Mouse (Mus musculus): ENCODE measurements around the gene Lamc1. TPM values are rescaled to one million over a fixed set of nuclear protein-coding genes. Genes with fewer than 3 reads are reported as not detected.
A peak's percentile ranks its signal among the peaks of the same experiment; 100 is the strongest.
"Not testable (repeated sequence)": the region's sequence is repeated elsewhere in the genome, so short reads cannot be mapped to it uniquely, and the experiment has no call there.

Gene Lamc1
- polyA plus RNA-seq, 1 experiment from 2014 or later, result 93.8 TPM

DNA sequence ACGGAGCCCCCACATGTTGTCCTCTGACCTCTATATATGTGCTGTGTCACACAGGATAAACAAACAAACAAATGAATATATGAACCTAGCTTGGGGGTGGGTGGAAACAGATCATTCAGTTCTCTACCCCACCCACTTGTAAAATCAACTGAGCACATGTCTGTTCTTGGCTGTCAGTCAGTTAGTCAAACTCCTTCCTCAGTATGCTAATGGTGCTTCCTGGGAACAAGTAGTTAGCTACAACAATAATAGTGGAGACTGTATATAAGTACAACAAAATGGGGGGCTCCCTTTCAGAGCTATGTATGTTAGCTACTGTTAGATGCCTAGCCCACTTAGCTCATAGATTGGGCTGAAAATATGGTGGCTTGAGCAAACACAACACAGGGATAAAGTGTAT, 24.6 kb upstream of the Lamc1 start:
- TF ChIP-seq CTCF (IDR thresholded peaks at IDR 0.05), result no peak
- no peak for ATAC-seq
- in situ Hi-C loops (cut with MboI; ENCODE audit: low pct_unique_long_range_greater_than_20kb), result no loop called here
- DNase-seq (ENCODE audit: low read depth, low spot score), result no peak
- ChIA-PET CTCF (interaction anchor here (1.7 to 1.8 kb wide), 2 partner anchors 8 to 9 kb away, joined by 4 to 5 read pairs; no protein-coding TSS in a partner anchor), POLR2A (interaction anchor here (0.6 kb wide), 1 partner anchor 901 kb away, joined by 3 read pairs; no protein-coding TSS in a partner anchor)
- H3K27me3 ChIP-seq, result no peaks in the 10 kb centered on the region

DNA sequence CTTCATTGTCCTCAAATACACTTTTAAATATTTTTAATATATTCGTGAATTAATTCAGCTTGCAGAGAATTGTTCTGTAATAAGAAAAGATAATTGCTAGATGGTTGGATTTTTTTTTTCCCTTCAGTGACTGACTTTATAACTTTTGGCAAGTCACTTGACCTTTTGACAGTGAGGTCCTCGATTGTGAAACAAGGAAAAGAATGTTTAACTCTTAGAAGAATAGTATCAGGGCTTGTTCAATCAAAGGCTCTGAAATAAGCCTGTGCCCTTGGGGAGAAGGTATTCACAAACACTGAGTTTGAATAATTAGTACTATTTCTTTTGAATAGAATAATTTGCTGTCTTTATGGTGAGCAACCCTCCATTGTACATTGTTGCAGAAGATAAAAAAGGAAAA, 21.9 kb upstream of the Lamc1 start:
- no peak for TF ChIP-seq CTCF (IDR thresholded peaks at IDR 0.05)
- ChIA-PET CTCF (no interaction called here), POLR2A (no interaction called here)
- ATAC-seq (no peak), DNase-seq (ENCODE audit: low read depth, low spot score) (no peak)
- H3K27me3 ChIP-seq, result no peaks in the 10 kb centered on the region
- in situ Hi-C loops (cut with MboI; ENCODE audit: low pct_unique_long_range_greater_than_20kb), result no loop called here

DNA sequence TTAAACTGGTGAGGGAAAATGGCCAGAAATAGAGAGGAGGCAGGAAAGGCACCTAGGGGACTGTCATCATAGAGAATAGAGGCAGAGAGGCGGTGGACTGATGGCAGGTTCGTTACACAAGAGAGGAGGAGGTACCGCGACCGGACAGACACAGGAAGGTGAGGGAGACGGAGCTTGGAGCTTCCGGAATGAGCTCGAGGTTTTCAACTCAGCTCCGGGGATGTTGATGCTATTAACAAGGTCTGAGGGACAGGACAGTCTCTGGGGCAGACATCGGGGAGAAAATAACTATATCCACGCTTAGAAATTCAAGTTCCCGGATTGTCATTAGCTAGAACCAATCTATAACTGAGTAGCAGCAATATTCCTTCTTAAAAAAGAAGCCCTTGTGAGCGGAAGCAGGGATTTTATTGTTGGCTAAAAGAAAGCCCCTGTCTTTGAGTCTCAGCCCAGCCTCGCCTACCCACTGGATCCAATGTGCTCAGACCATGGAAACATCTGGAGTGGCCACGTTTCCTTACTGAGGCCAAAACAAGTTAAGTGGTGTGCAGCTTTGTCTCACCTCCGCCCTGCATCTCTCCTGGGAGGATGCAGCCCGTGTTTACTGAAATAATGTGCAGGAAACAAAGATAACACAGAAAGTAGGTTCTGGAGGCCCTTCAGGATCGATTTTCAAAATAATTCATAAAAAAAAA, 21.3 kb upstream of the Lamc1 start:
- POLR2A ChIA-PET, result no interaction called here
- in situ Hi-C loops (cut with MboI; ENCODE audit: low pct_unique_long_range_greater_than_20kb), result no loop called here
- ATAC-seq (no peak), DNase-seq (ENCODE audit: low read depth, low spot score) (no peak)
- no peaks in the 10 kb centered on the region for H3K27me3 ChIP-seq
- CTCF ChIA-PET, result no interaction called here
- TF ChIP-seq CTCF (IDR thresholded peaks at IDR 0.05), result no peak

DNA sequence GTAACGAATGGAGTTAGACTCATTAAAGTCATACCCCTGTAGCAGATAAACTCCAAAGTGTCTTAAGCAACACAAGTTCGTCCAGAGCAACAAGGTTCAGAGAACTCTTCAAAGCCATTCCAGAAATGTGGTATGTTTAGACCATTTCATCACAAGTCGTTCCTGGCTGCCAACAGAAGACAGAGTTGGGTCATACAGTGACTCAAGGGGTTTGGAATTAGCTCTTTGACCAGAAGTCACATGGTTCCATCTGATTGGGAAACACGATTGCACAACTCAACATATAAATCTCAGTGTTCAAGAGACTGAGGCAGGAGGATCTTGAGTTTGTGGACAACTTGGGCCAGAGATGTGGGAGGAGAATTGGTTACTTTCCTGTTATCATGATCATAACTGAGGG, 18.4 kb upstream of the Lamc1 start:
- TF ChIP-seq CTCF (IDR thresholded peaks at IDR 0.05), result no peak
- DNase-seq (ENCODE audit: low read depth, low spot score), result no peak
- CTCF ChIA-PET, result interaction anchor here (0.7 to 1.1 kb wide), 3 partner anchors 9 to 28 kb away, joined by 3 to 4 read pairs (median 3); no protein-coding TSS in a partner anchor
- POLR2A ChIA-PET, result no interaction called here
- no peaks in the 10 kb centered on the region for H3K27me3 ChIP-seq
- in situ Hi-C loops (cut with MboI; ENCODE audit: low pct_unique_long_range_greater_than_20kb), result no loop called here
- no peak for ATAC-seq

DNA sequence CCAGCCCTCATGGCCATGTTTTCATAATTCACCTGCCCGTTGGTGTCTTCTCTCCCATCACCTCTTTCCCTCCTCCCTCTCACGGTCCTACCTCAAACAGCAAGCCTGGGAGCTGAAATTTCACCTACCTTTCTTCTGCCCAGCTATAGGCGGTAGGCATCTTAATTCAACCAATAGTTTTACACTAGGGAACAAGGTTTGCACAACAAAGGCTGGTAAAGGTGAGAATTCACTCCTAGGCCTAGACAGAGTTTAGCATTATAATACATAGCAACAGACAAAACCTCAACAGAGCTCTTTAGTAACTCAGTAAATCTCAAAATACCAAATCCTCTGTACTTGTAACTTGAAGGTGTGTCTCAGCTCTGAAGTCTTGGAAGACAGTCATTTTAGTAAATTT, 15.1 kb upstream of the Lamc1 start:
- no peaks in the 10 kb centered on the region for H3K27me3 ChIP-seq
- TF ChIP-seq CTCF (IDR thresholded peaks at IDR 0.05), result no peak
- in situ Hi-C loops (cut with MboI; ENCODE audit: low pct_unique_long_range_greater_than_20kb), result no loop called here
- POLR2A ChIA-PET, result interaction anchor here (0.6 kb wide), 1 partner anchor 68 kb away, joined by 4 read pairs; no protein-coding TSS in a partner anchor
- ATAC-seq (no peak), DNase-seq (ENCODE audit: low read depth, low spot score) (no peak)
- CTCF ChIA-PET, result no interaction called here

DNA sequence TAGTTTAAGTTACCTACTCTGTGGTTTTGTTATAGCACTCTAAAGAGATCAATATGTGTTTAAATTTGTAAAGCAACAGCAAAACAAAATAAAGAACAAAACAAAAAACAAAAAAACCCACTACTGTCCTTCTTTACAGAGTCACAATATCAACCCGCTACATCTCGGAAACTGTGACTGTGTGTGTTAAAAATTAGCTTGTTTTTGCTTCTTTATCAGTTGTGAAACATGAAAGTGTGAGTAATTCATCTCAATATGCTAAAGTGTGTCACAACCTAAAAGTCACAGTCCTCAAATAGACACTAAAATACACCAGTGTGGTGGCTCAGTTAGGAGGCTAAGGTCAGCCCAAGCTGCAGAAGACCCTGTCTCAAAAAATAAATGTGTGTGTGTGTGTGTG, 14.5 kb upstream of the Lamc1 start:
- CTCF ChIA-PET, result interaction anchor here (0.7 to 0.8 kb wide), 2 partner anchors 31 to 312 kb away, joined by 3 read pairs; no protein-coding TSS in a partner anchor
- ATAC-seq, result no peak
- H3K27me3 ChIP-seq, result no peaks in the 10 kb centered on the region
- POLR2A ChIA-PET, result interaction anchor here (0.6 kb wide), 1 partner anchor 69 kb away, joined by 4 read pairs; no protein-coding TSS in a partner anchor
- in situ Hi-C loops (cut with MboI; ENCODE audit: low pct_unique_long_range_greater_than_20kb), result no loop called here
- DNase-seq (ENCODE audit: low read depth, low spot score), result no peak
- no peak for TF ChIP-seq CTCF (IDR thresholded peaks at IDR 0.05)

DNA sequence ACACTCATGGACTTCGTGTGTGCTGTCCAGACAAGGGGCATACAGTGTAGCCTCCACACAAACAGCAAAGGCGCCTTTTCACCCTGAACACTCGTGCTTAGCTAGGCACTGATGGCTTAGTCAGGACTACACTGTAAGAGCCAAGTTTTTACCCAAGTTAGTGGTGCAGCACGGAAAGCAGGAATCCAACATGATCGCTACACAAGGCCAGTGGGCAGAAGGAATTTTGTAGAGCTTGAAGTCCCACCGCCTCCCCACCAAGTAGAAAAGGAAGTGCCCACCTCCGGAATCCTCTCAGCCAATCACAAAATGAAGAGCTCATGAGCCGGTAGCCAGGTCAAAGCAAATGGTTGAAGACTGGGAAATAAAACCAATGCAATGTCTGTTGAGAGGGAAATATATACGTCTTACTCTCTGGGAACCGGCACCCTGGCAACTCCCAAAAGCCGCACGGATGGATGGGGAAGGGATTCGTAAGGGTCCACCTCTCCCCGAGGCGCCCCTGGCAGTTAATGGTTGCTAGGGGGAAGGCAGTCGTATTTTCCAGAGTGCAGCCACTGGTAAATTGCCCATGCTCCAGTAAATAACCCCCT, 13.2 kb upstream of the Lamc1 start:
- DNase-seq (ENCODE audit: low read depth, low spot score), result no peak
- ChIA-PET CTCF (no interaction called here), POLR2A (no interaction called here)
- ATAC-seq, result no peak
- no peak for TF ChIP-seq CTCF (IDR thresholded peaks at IDR 0.05)
- H3K27me3 ChIP-seq, result no peaks in the 10 kb centered on the region
- in situ Hi-C loops (cut with MboI; ENCODE audit: low pct_unique_long_range_greater_than_20kb), result no loop called here

DNA sequence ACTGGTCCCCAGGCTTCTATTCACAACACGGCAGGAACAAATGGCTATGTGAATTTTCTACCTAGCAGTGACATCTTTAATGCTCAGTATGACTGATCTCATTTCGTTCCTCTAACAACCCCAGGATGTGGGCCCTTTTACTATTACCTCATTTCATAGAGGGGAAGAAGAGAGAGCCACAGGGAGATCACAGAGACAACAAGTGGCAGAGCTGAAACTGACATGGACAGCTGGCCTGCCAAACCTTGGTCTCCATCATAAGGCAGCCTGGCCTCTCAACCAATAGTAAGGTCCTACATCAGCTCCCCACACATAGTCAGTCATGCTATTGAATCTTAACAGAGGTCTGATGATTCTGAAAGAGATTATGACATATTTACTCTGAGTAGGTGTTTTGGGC, 12.4 kb upstream of the Lamc1 start:
- TF ChIP-seq CTCF (IDR thresholded peaks at IDR 0.05), result no peak
- in situ Hi-C loops (cut with MboI; ENCODE audit: low pct_unique_long_range_greater_than_20kb), result no loop called here
- no peaks in the 10 kb centered on the region for H3K27me3 ChIP-seq
- ChIA-PET POLR2A (no interaction called here), CTCF (interaction anchor here (0.6 kb wide), 1 partner anchor 9 kb away, joined by 3 read pairs; no protein-coding TSS in a partner anchor)
- DNase-seq (ENCODE audit: low read depth, low spot score) (no peak), ATAC-seq (no peak)

DNA sequence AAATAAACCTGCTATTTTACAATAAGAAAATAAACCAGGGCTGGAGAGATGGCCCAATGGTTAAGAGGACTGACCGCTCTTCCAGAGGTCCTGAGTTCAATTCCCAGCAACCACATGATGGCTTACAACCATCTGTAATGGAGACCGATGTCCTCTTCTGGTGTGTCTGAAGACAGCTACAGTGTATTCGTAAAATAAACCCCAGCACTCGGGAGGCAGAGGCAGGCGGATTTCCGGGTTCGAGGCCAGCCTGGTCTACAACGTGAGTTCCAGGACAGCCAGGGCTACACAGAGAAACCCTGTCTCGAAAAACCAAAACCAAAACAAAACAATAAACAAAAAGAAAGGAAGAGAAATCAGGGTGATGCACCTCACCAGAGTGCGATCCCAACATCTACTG, 2.9 kb upstream of the Lamc1 start:
- POLR2A ChIA-PET; DNase-seq (ENCODE audit: low read depth, low spot score); H3K27me3 ChIP-seq; ATAC-seq: not testable (repeated sequence)
- in situ Hi-C loops (cut with MboI; ENCODE audit: low pct_unique_long_range_greater_than_20kb), result loop anchor here (10.0 kb wide), 1 partner anchor 81 kb away; no protein-coding TSS in a partner anchor
- CTCF ChIA-PET, result interaction anchor here (0.8 kb wide), 1 partner anchor 9 kb away, joined by 3 read pairs; no protein-coding TSS in a partner anchor

DNA sequence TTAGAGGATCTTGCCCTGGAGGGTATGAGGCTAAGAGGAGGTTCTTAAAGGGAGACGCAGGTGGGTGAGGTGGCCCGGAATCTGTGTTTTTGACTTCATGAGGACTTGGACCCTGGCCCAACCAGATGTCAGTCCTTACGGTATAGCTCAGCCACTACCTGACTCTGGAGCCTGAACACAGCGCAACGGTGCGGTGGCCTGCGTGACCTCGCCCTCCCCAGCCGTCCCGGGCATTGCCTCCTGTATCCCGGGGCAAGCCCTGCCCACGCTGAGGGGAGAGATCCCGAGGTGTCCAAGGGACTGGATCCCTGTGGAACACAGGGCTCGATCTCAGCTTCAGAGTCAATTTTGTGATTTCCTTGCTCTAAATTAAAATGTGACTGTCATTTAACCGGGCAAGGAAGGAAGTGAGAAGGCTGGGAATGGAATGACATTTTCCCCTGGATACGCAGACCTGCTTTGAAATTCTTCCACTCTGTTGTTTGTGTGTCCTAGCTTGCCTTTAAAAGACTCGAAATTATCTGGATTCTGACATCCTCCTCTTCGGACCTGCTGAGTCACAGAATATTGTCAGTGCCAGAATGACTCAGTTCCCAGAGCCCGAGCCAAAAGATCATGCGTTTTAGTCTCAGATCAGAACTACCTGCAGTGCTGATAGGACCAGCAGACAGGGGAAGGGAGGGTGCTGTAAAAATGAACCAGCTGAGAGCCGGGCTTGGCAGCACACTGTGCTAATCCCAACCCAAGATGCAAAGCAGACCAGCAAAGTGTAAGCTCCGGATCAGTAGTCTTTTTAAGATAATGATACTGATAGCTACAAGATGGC, 923 bp upstream of the Lamc1 start:
- ATAC-seq (peak; percentile 5), DNase-seq (ENCODE audit: low read depth, low spot score) (peak; percentile 56)
- in situ Hi-C loops (cut with MboI; ENCODE audit: low pct_unique_long_range_greater_than_20kb), result loop anchor here (5.0 to 10.0 kb wide), 2 partner anchors 79 to 206 kb away; no protein-coding TSS in a partner anchor
- H3K27me3 ChIP-seq, result no peaks in the 10 kb centered on the region
- ChIA-PET POLR2A (interaction anchor here (0.6 to 1.2 kb wide), 2 partner anchors 15 to 567 kb away, joined by 3 to 5 read pairs; partner anchors contain the start of gene Arpc5), CTCF (interaction anchor here (0.6 kb wide), 1 partner anchor 16 kb away, joined by 3 read pairs; no protein-coding TSS in a partner anchor)
- no peak for TF ChIP-seq CTCF (IDR thresholded peaks at IDR 0.05)
